Mouse (Mus musculus) neutrophil, adult 5-6 weeks (primary cell): Measurements from ENCODE around the gene 4931406P16Rik. TPM values are rescaled to one million over a fixed set of nuclear protein-coding genes. Genes with fewer than 3 reads are reported as not detected.

ENCODE experiments used
- ATAC-seq: fragments of 151-379, 151-347 bp; 2 replicates; pipeline ENCODE4 v1.8.0; 2017; ENCODE audit warnings: mild to moderate bottlenecking, moderate TSS enrichment; ENCODE audit not compliant: insufficient number of reproducible peaks, poor library complexity, low FRiP score, severe bottlenecking; ENCODE audit errors: extremely low read depth
- total RNA-seq: library from RNA; stranded (forward); fragments of 200-1000 nt; gene quantifications from 2 replicates; pipeline ENCODE4 v1.2.3, GENCODE M21; 2017

4931406P16Rik gene
- total RNA-seq, 1 experiment from 2014 or later: 36.8 TPM

GRCm38 (mm10) chr7:34258407-34258806, 54.9 kb downstream of the 4931406P16Rik start:
- ATAC-seq: no peak

- ATAC-seq: no peak
Measured at GRCm38 (mm10) chr7:34257279-34257678, 56.1 kb downstream of the 4931406P16Rik start.

GRCm38 (mm10) chr7:34255916-34256315, 57.4 kb downstream of the 4931406P16Rik start:
- ATAC-seq: no peak

GRCm38 (mm10) chr7:34255137-34255536, 58.2 kb downstream of the 4931406P16Rik start:
- no peak for ATAC-seq

GRCm38 (mm10) chr7:34252030-34252429, 61.3 kb downstream of the 4931406P16Rik start:
- no peak for ATAC-seq

- ATAC-seq: no peak
Measured at GRCm38 (mm10) chr7:34250738-34251137, 62.6 kb downstream of the 4931406P16Rik start, which contains the start of gene Gm6096. Gm6096 (plus strand) TSS chr7:34251038.

GRCm38 (mm10) chr7:34246870-34247499, 66.4 kb downstream of the 4931406P16Rik start:
- ATAC-seq: no peak

- ATAC-seq: no peak
Measured at GRCm38 (mm10) chr7:34242176-34242575, 71.2 kb downstream of the 4931406P16Rik start.

GRCm38 (mm10) chr7:34238086-34238485, 75.3 kb downstream of the 4931406P16Rik start:
- no peak for ATAC-seq

GRCm38 (mm10) chr7:34235602-34236001, 77.7 kb downstream of the 4931406P16Rik start:
- no peak for ATAC-seq

- no peak for ATAC-seq
Measured at GRCm38 (mm10) chr7:34234610-34235561, 78.5 kb downstream of the 4931406P16Rik start.

- peak; percentile 84 for ATAC-seq
Measured at GRCm38 (mm10) chr7:34233909-34234609, 79.3 kb downstream of the 4931406P16Rik start.

GRCm38 (mm10) chr7:34232785-34233725, 80.3 kb downstream of the 4931406P16Rik start:
- ATAC-seq: no peak

- peak; percentile 69 for ATAC-seq
Measured at GRCm38 (mm10) chr7:34230116-34230515, 83.2 kb downstream of the 4931406P16Rik start, which contains the start of gene Gpi1. Gpi1 (minus strand) TSS chr7:34230336.

- ATAC-seq: no peak
Measured at GRCm38 (mm10) chr7:34229691-34230111, 83.7 kb downstream of the 4931406P16Rik start.

GRCm38 (mm10) chr7:34229153-34229552, 84.2 kb downstream of the 4931406P16Rik start:
- ATAC-seq: no peak

GRCm38 (mm10) chr7:34228641-34229040, 84.7 kb downstream of the 4931406P16Rik start:
- ATAC-seq: no peak

GRCm38 (mm10) chr7:34226846-34227245, 86.5 kb downstream of the 4931406P16Rik start:
- ATAC-seq: no peak
